Mouse (Mus musculus) lung, embryonic 15.5 days (tissue): Measurements from ENCODE around the gene Zcchc2. TPM values are rescaled to one million over a fixed set of nuclear protein-coding genes. Genes with fewer than 3 reads are reported as not detected.
A peak's percentile ranks its signal among the peaks of the same experiment; 100 is the strongest.

Experiments used
- ATAC-seq: fragments of 200-750 bp; cut with Nextera tagmentation; 2 replicates; pipeline ENCODE4 v1.8.0; 2017; ENCODE audit warnings: moderate number of reproducible peaks, borderline replicate concordance; ENCODE audit not compliant: low FRiP score, low TSS enrichment; ENCODE audit errors: extremely low read depth
- H3K27ac ChIP-seq: fragments of 300-500 bp; sonication (generic); 2 replicates; pipeline ENCODE4 v1.5.1; 2015; ENCODE audit warnings: moderate library complexity, mild to moderate bottlenecking, inconsistent platforms
- H3K27me3 ChIP-seq: fragments of 300-500 bp; sonication (generic); 2 replicates; pipeline ENCODE4 v1.6.1; 2015; ENCODE audit warnings: inconsistent platforms
- H3K36me3 ChIP-seq: fragments of 300-500 bp; sonication (generic); 2 replicates; pipeline ENCODE4 v1.6.1; 2015; ENCODE audit warnings: inconsistent platforms
- H3K4me1 ChIP-seq: fragments of 300-500 bp; sonication (generic); 2 replicates; pipeline ENCODE4 v1.6.1; 2015; ENCODE audit warnings: inconsistent platforms
- H3K4me2 ChIP-seq: fragments of 300-500 bp; sonication (generic); 2 replicates; pipeline ENCODE4 v1.6.1; 2015; ENCODE audit warnings: inconsistent platforms, mild to moderate bottlenecking, moderate library complexity
- H3K4me3 ChIP-seq: fragments of 300-500 bp; sonication (generic); 2 replicates; pipeline ENCODE4 v1.5.1; 2015; ENCODE audit warnings: mild to moderate bottlenecking, inconsistent platforms
- H3K9ac ChIP-seq: fragments of 300-500 bp; sonication (generic); 2 replicates; pipeline ENCODE4 v1.6.1; 2015; ENCODE audit warnings: inconsistent platforms
- H3K9me3 ChIP-seq: fragments of 300-500 bp; sonication (generic); 2 replicates; pipeline ENCODE4 v1.6.1; 2016; ENCODE audit warnings: inconsistent platforms
- WGBS: fragments of 180-500 bp; shearing (Covaris S2); methylation state at CpG from one replicate; pipeline ENCODE4 v1.1.7; 2015; 5-methylcytosine and 5-hydroxymethylcytosine counted together
- polyA plus RNA-seq: library from polyadenylated mRNA; unstranded; fragments of >200 nt; fragmentation: Nextera tagmentation; extraction: Ambion mirVana; gene quantifications from 2 replicates; pipeline ENCODE4 v1.2.1, GENCODE M21; 2015

Zcchc2 gene
- polyA plus RNA-seq, 1 experiment from 2014 or later, result 2.0 TPM

DNA sequence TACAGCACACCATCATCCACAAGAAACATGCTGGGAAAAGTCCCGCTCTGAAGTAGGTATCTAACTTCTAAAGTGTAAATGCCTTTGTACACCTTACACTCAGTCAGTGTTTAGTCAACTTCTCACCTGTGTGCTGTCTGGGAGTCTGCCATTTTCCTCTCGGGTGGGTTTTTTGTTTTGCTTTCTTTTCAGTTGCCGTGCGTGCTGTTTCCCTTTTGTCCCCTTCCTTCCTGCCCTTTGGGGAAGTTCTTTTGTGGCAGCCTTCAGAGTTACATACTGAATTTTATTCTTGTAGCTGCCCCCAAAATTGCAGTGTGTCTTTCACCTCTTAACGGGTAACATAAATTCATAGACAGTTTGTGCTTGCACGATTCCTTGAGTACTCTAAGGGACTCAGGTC lies 29.6 kb downstream of the Zcchc2 start:
- no peak for ATAC-seq
- Histone ChIP-seq H3K9ac (no peak overlapping the region), H3K27ac (no peak overlapping the region), H3K4me2 (no peak overlapping the region), H3K4me1 (no peaks in the 10 kb centered on the region), H3K9me3 (no peaks in the 10 kb centered on the region), H3K27me3 (no peaks in the 10 kb centered on the region), H3K4me3 (no peak overlapping the region), H3K36me3 (peaks cover 39% of the 10 kb centered on the region)
- 85% methylated on average over 6 of the region's 6 CpGs for WGBS

GRCm38 (mm10) chr1:106022998-106023397 lies 32.8 kb downstream of the Zcchc2 start:
- no peak overlapping the region for H3K4me2 ChIP-seq
- H3K27me3 ChIP-seq, result no peaks in the 10 kb centered on the region
- ATAC-seq, result no peak
- H3K9me3 ChIP-seq, result no peaks in the 10 kb centered on the region
- no peak overlapping the region for H3K9ac ChIP-seq
- H3K27ac ChIP-seq, result no peak overlapping the region
- peaks cover 43% of the 10 kb centered on the region for H3K36me3 ChIP-seq
- H3K4me3 ChIP-seq, result no peak overlapping the region
- no peaks in the 10 kb centered on the region for H3K4me1 ChIP-seq
- 78% methylated on average over 1 of the region's 1 CpGs for whole genome bisulfite sequencing

- H3K9me3 ChIP-seq, result no peaks in the 10 kb centered on the region
- H3K9ac ChIP-seq, result no peak overlapping the region
- H3K4me2 ChIP-seq, result no peak overlapping the region
- no peak overlapping the region for H3K27ac ChIP-seq
- 95% methylated on average over 2 of the region's 2 CpGs for WGBS
- H3K36me3 ChIP-seq, result peaks cover 41% of the 10 kb centered on the region
- no peaks in the 10 kb centered on the region for H3K27me3 ChIP-seq
- no peaks in the 10 kb centered on the region for H3K4me1 ChIP-seq
- no peak for ATAC-seq
- H3K4me3 ChIP-seq, result no peak overlapping the region
Observed at GRCm38 (mm10) chr1:106024254-106024653, 34.0 kb downstream of the Zcchc2 start.

DNA sequence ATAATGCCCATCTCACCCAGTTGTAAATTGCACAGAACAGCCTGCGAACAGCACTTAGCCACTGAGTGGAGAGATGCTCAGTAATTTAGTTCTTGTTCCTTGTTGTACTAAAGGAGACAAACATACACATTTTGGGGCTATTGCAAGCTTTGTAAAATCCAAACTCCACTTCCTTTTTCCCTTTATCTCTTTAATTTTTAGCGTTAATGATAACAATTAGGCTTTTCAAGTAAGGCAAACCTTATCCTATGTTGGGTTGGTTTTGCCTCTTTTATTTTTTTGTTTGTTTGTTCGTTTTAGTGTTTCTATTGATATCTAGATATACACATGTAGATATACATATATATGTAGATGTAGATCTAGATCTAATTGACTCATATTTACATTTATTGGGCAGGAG lies 34.6 kb downstream of the Zcchc2 start:
- no peaks in the 10 kb centered on the region for H3K4me1 ChIP-seq
- H3K27ac ChIP-seq, result no peak overlapping the region
- H3K36me3 ChIP-seq, result peaks cover 40% of the 10 kb centered on the region
- no peak overlapping the region for H3K4me2 ChIP-seq
- H3K9me3 ChIP-seq, result no peaks in the 10 kb centered on the region
- H3K9ac ChIP-seq, result no peak overlapping the region
- no peaks in the 10 kb centered on the region for H3K27me3 ChIP-seq
- no peak for ATAC-seq
- no peak overlapping the region for H3K4me3 ChIP-seq
- 97% methylated on average over 3 of the region's 3 CpGs for WGBS

- no peak overlapping the region for H3K9ac ChIP-seq
- no peak overlapping the region for H3K27ac ChIP-seq
- no peak for ATAC-seq
- no peak overlapping the region for H3K4me3 ChIP-seq
- no peak overlapping the region for H3K4me2 ChIP-seq
- H3K36me3 ChIP-seq, result peaks cover 21% of the 10 kb centered on the region
- no peaks in the 10 kb centered on the region for H3K27me3 ChIP-seq
- WGBS, result 92% methylated on average over 15 of the region's 15 CpGs
- no peaks in the 10 kb centered on the region for H3K9me3 ChIP-seq
- no peaks in the 10 kb centered on the region for H3K4me1 ChIP-seq
Observed at GRCm38 (mm10) chr1:106029769-106030168, 39.6 kb downstream of the Zcchc2 start.

DNA sequence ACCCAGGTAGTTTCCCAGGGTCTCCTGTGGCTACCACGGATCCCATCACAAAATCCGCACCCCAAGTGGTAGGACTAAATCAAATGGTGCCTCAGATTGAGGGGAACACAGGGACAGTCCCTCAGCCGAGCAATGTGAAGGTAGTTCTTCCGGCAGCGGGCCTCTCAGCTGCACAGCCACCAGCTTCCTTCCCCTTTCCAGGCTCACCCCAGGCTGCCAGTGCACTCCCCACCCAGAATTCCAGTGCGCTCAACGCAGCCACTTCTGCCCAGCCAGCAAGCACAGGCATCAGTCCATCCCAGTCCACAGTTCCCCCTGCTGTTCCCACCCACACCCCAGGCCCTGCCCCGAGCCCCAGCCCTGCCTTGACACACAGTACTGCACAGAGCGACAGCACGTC lies 40.1 kb downstream of the Zcchc2 start:
- ATAC-seq, result 0 out of 2 replicates have a peak, but pooled peaks have one; percentile 47
- Histone ChIP-seq H3K4me3 (no peak overlapping the region), H3K4me1 (no peaks in the 10 kb centered on the region), H3K27me3 (no peaks in the 10 kb centered on the region), H3K27ac (no peak overlapping the region), H3K36me3 (peaks cover 21% of the 10 kb centered on the region), H3K9ac (no peak overlapping the region), H3K9me3 (no peaks in the 10 kb centered on the region), H3K4me2 (no peak overlapping the region)
- WGBS, result 90% methylated on average over 10 of the region's 10 CpGs

DNA sequence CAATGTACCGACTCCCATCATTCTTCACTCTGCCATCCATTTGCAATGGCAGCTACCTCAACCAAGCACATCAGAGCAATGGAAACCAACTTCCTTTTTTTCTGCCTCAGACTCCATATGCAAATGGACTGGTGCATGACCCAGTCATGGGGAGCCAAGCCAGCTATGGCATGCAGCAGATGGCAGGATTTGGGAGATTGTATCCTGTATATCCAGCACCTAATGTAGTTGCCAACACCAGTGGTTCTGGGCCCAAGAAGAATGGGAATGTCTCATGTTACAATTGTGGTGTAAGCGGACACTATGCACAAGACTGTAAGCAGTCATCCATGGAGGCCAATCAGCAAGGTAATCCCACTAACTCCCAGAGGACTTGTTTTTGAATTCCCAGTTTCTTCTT lies 40.7 kb downstream of the Zcchc2 start:
- no peak overlapping the region for H3K4me3 ChIP-seq
- no peak; the same call in 1 of the 2 replicates for ATAC-seq
- no peaks in the 10 kb centered on the region for H3K9me3 ChIP-seq
- H3K4me2 ChIP-seq, result no peak overlapping the region
- no peak overlapping the region for H3K9ac ChIP-seq
- H3K36me3 ChIP-seq, result peaks cover 17% of the 10 kb centered on the region
- 90% methylated on average over 2 of the region's 2 CpGs for WGBS
- H3K27ac ChIP-seq, result no peak overlapping the region
- H3K4me1 ChIP-seq, result no peaks in the 10 kb centered on the region
- H3K27me3 ChIP-seq, result no peaks in the 10 kb centered on the region

DNA sequence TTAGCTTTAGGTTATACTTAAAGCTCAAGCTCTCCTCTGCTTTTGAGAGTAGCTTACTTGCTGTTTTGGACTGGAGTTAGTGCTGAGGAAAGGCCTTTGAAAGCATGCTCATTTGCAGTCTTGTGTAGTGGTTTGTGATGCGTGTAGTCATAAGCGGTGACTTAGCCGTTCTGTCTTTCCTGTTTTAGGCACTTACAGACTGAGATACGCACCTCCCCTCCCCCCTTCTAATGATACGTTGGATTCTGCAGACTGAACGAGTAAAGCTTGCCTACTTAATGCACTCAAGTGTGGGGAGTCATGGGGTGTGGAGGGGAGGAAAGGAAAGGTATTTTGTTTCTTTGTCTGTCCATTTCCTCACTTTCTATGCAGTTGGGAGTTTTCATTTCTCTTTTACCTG lies 41.7 kb downstream of the Zcchc2 start:
- Histone ChIP-seq H3K9ac (no peak overlapping the region), H3K4me2 (no peak overlapping the region), H3K4me1 (no peaks in the 10 kb centered on the region), H3K4me3 (no peak overlapping the region), H3K36me3 (peaks cover 16% of the 10 kb centered on the region), H3K27ac (no peak overlapping the region), H3K9me3 (no peaks in the 10 kb centered on the region), H3K27me3 (no peaks in the 10 kb centered on the region)
- no peak for ATAC-seq
- WGBS, result 60% methylated on average over 6 of the region's 6 CpGs

- Histone ChIP-seq H3K4me1 (no peaks in the 10 kb centered on the region), H3K4me3 (no peak overlapping the region), H3K27me3 (no peaks in the 10 kb centered on the region), H3K9ac (no peak overlapping the region), H3K9me3 (no peaks in the 10 kb centered on the region), H3K4me2 (no peak overlapping the region), H3K27ac (no peak overlapping the region), H3K36me3 (0 out of 2 replicates have a peak, but pooled peaks cover 8% of the 10 kb centered on the region)
- no peak for ATAC-seq
- 67% methylated on average over 7 of the region's 7 CpGs for WGBS
Observed at GRCm38 (mm10) chr1:106034776-106035175, 44.6 kb downstream of the Zcchc2 start.

DNA sequence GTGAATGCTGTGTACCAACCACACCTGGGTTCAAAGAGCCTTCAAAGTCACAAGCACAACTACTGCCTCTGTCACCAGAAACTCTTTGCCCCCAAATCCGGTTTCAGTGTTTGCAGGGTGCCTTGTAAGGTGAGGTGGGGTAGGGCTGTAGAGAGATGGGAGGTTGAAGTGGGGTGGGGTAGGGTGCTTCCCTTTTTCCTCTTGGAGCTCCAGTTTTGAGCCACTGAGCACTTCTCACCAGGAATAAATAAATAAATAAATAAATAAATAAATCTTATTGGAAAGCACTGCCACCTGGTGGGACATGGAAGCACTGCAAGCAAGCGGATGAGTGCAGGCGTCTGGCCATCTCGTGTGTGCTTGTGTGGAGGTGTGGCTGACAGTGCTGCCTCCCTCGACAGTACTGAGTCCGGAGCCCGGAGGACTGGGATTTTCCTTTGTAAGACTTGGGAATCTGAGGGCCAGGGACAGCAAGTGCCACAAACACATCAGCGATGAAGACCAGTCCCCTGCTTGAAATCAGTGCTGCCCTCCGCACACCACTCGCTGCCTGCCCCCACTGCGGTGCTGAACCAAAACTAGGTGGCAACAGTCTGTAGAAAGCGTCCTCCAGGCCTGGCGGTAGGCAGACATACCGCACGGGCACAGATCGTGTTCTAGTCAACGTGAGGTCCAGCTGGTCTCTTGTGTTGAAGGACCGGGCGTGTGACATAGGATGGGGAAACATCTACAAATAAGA lies 46.8 kb downstream of the Zcchc2 start:
- ATAC-seq, result peak; percentile 68; the same call in 1 of the 2 replicates
- Histone ChIP-seq H3K9ac (no peak overlapping the region), H3K27me3 (no peaks in the 10 kb centered on the region), H3K27ac (no peak overlapping the region), H3K4me1 (no peaks in the 10 kb centered on the region), H3K4me2 (no peak overlapping the region), H3K36me3 (0 out of 2 replicates have a peak, but pooled peaks cover 8% of the 10 kb centered on the region), H3K4me3 (no peak overlapping the region), H3K9me3 (no peaks in the 10 kb centered on the region)
- 61% methylated on average over 19 of the region's 19 CpGs for WGBS

GRCm38 (mm10) chr1:106039326-106039725 lies 49.1 kb downstream of the Zcchc2 start:
- Histone ChIP-seq H3K9ac (no peak overlapping the region), H3K4me3 (no peak overlapping the region), H3K36me3 (no peaks in the 10 kb centered on the region), H3K27ac (no peak overlapping the region), H3K27me3 (no peaks in the 10 kb centered on the region), H3K4me1 (no peaks in the 10 kb centered on the region), H3K4me2 (no peak overlapping the region), H3K9me3 (no peaks in the 10 kb centered on the region)
- WGBS, result 66% methylated on average over 6 of the region's 6 CpGs
- no peak for ATAC-seq

DNA sequence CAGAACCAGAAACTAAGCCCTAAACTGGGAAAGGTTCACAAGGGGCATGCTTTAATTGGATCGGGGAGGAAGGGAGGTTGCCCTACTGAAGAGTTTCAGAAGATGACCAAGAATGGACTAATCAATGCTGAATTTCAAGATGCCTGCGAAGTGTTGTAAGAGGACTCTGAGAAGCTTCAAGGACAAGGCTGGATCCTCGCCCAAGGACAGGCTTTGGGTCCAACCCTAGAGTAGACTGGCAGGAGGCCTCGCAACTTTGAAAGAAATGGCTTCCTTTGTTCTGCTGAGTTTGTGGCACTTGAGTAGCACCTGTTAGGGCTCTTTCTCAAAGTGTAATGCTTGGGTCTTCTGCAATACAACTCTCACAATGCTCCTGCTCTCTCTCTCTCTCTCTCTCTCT lies 50.1 kb downstream of the Zcchc2 start:
- Histone ChIP-seq H3K4me2 (no peak overlapping the region), H3K36me3 (no peaks in the 10 kb centered on the region), H3K9me3 (no peaks in the 10 kb centered on the region), H3K4me3 (no peak overlapping the region), H3K9ac (no peak overlapping the region), H3K4me1 (no peaks in the 10 kb centered on the region), H3K27ac (no peak overlapping the region), H3K27me3 (no peaks in the 10 kb centered on the region)
- WGBS, result 93% methylated on average over 4 of the region's 4 CpGs
- ATAC-seq, result no peak
